Mouse (Mus musculus): ENCODE results near the gene Fam126b.
A peak's percentile ranks its signal among the peaks of the same experiment; 100 is the strongest.
"Not testable (repeated sequence)": the region's sequence is repeated elsewhere in the genome, so short reads cannot be mapped to it uniquely, and the experiment has no call there.

Gene Fam126b

DNA sequence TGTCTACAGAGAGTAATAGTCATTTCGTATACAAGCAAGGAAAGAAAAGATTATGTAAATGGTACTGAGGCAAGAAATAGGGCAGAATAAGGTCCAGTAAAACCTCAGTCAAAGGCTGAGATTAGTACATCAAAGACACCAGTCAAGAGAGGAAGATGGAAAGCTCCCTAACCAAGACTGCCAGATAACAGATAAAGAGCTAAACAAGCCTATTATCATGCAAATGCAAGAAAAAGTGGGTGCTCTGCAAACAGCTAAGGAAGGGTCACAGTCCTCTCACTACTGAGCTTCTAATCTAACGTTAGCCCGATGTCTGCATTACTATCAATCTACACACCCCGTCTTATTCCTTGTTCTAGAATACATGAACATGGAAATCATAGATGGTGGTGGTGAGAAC is 15.7 kb downstream of the Fam126b start:
- no peak for DNase-seq (ENCODE audit: low spot score in 2 of 2)

DNA sequence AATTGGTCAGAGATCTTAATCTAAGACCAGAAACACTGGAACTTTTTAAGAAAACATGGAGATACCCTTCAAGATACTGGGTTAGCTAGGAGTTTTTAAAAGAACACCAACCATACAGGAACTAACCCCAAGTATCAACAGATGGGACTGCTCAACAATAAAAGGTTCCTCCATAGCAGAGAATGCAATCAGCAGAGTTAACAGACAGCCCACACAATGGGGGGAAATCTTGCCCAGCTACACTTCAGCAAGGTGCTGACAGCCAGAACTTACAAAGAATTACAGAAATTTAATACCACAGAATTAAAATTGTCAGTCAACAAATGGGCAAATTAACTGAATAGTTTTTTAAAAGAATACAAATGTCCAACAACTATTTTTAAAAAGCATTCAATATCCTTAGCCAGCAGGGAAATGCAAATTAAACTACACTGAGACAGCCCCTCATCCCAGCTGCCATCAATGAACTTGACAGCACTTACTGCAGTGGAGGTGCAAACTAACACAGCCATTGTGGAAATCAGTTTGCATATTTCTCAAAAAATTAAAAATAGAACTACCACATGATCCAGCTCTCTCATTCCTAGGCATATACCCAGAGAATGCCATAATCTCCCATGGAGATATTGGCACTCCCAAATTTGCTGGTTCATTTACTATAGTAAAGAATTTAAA is 17.5 kb downstream of the Fam126b start:
- DNase-seq (ENCODE audit: low spot score in 2 of 2), result no peak

DNA sequence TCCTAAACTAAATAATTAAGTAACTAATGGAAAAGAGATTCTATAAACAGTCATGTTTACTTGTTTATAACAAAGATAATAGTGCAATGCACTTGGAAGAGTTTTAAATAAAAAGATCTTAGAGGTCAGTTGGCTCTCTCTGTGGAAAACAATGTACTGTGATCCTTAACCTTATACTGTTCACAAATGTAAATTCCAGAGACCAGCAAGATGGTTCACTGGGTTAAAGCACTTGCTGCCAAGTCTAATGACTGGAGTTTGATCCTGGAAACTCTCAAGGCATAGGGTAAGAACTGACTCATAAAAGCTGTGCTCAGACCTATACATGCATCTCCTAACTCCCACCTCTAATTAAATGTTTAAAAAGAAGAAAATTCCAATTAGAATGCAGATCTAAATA is 19.5 kb downstream of the Fam126b start:
- no peak for DNase-seq (ENCODE audit: low spot score in 2 of 2)

DNA sequence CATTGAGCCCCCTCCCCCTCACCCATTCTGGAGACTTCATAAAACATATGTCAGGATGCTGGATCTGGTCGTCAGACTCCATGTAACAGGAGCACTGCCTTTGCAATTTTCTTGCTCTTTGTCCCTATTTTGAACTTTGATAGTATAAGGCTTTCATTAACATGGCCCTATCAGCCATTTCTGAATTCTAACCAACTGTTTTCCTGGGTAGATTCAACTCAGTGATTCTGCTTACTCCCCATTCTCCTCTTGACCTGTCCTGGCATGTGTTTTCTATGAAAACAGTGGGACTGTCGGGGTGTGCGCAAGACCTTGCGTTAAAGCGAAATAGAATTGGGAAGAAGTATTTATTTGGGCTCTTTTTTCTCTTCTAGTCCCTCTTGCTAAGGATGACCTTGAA is 21.1 kb downstream of the Fam126b start:
- no peak for DNase-seq (ENCODE audit: low spot score in 2 of 2)

DNA sequence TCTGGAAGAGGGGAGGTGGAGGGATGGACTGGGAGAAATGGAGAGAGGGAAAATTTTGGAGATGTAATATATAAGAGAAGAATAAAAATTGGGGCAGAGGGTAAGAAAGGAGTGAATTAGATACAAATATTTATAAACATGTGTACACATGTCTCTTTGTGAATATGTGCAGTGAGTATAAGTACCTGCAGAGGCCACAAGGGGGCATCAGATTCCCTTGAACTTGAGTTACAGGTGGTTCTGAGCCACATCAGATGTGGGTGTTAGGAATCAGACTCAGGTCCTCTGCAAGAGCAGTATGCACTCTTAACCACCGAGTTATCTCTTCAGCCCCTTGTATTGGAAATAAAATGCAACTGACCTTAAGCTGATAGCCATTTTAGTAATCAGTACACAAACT is 23.7 kb downstream of the Fam126b start:
- DNase-seq (ENCODE audit: low spot score in 2 of 2), result peak; percentile 34 to 39

DNA sequence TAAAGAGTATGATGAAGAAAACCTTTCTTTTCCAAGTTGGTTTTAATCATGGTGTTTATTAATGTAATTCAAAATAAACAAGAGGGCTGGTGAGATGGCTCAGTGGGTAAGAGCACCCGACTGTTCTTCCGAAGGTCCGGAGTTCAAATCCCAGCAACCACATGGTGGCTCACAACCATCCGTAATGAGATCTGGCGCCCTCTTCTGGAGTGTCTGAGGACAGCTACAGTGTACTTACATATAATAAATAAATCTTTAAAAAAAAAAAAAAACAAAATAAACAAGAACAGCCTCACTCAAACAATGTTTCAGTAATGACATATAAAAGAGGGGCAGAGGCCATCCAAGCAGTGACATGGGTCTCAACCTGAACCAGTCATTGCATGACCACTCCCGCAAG is 25.8 kb downstream of the Fam126b start:
- not testable (repeated sequence) for DNase-seq (ENCODE audit: low spot score in 2 of 2)

DNA sequence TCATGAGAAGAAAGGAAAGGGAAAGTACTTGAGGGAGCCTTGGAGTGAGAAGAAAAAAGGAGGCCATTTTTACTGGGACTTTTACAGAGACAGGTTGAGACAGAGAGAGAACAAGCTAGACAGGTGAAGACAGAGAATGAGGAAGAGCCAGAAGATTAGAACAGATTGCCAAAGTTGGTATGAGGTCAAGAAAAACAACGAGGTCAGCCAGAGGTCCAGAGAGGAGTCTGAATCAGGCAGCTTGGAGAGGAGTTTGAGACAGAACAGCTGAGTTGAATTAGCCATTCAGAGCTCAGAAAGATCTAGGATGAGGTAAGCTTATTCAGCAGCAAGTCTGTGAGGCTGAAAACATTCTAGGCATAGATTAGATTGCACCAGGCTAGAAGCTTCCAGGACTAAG is 44.7 kb downstream of the Fam126b start:
- no peak for DNase-seq (ENCODE audit: low spot score in 2 of 2)

DNA sequence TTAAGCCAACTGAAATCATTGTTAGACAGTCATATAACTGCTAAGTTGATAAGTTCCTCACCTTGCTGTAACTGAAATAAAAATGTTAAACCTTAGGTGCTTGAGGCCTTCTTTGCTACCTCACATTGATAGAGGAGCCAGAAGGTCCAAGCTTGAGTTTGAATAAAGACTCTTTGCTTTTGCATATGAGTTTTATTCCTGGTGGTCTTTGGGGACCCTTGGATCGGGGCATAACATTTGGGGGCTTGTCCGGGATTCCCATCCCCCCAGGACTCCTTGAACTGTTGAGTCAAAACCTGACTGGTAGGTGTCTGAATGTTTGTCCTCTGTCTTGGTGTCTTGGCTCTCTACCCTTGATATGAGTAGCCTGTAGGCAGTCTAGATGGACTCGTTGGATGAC is 78.9 kb downstream of the Fam126b start:
- DNase-seq (ENCODE audit: low spot score in 2 of 2), result no peak

DNA sequence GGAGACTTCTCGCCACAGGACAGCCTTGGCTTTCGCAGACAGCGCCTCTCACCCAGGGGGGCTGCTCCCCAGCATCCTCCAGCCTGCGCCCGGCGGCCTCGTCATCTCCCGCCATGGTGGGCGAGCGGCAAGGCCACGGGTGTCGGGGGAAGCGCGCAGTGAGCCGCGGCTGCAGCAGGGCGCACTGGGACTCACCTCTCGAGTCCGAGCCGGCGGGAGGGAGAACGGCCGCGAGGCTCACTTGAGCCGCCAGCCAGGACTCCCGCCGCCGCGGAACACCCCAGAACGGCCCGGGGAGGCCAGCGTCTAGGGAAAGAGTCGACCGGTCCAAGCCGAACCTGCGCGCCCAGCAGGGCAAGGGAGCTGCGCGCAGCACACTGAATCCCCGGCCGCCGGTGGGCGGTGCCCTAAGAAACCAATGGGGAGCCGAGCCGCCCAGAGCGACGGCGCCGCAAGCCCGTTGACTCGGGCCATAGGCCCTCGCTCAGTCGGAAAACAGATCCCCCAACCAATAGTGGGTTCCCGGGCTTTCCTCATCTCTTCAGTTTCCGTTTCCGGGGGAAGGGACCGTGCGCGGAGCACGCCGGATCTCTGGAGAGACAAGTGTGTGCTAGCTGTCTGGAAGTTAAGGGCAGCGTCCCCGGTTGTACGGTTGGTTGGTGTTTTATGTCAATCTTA is 81.4 kb downstream of the Fam126b start, which contains the start of gene Orc2:
Gene Orc2, minus strand, starts transcription at position 533 of the 678 bp plus-strand sequence.
- DNase-seq (ENCODE audit: low spot score in 2 of 2), result peak; percentile 92

DNA sequence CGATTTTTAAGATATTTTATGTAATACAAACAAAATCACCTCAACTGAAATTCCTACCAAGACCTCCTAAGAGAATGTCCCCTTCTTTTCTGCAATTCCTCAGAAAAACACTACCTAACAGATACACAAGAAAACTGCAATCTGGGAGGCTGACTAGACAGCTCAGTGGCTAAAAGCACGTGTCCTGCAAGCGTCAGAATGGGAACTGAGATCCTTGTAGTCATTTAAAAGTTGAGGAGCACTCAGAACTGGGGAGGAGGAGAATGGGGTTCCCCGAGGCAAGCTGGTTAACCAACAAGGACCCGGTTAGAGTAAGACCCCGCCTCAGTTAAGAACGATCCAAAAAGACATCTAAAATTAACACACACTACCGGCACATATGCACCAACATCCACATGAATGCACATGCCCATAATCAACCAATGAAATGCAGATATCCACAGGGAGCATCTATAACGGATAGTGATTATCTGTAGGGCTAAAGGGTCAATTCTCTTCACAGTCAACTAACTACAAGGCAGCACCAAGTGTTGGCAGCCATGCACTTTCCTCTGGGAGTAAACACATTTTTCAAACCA is 82.2 kb downstream of the Fam126b start:
- DNase-seq (ENCODE audit: low spot score in 2 of 2), result no peak

DNA sequence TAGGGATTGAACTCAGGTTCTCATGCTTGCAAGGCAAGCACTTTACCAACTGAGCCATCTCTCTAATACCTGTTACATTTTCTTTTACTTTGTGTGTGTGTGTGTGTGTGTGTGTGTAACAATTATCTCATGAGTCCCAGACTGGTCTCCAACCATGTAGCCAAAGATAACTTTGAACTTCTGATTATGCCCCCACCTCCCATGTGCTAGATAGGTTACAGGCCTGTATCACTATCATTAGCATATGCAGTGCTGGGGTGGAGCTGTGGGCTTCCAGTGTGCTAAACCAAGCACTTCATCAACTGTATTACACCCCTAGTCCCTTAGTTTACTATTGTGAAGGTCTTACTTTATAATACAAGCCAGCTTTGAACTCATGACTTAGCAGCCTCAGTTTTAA is 83.0 kb downstream of the Fam126b start:
- DNase-seq (ENCODE audit: low spot score in 2 of 2), result no peak

DNA sequence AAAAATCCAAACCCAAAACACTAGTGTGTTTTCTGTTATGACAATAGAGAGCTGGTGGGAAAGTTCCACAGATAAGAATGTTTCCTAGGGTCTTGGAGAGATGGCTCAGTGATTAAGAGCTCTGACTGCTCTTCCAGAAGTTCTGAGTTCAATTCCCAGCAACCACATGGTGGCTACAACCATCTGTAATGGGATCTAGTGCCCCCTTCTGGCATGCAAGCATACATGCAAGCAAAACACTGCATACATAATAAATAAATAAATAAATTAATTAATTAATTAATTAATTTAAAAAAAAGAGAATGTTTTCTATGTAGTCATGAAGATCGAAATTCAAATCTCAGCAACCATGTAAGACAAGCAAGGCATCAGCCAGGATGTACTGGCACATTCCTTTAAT is 87.4 kb downstream of the Fam126b start:
- DNase-seq (ENCODE audit: low spot score in 2 of 2), result no peak

DNA sequence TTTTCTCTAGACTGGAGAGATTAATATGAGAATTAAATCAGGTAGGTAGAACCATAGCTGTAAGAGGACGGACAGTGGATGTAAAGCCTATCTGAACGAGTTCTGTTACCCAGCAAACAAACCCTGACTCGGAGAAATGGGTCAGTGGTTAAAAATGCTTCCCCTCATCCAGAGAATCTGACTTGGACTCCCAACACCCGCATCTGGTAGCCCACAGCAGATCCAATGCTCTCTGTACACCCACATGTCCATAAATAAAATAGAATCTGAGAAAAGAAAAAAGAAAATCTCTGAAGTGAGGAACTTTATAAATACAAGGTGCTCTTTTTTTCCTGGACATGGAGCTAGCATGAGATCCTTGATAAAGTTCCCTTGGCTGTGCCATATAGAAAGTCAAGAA is 88.4 kb downstream of the Fam126b start:
- no peak for DNase-seq (ENCODE audit: low spot score in 2 of 2)

DNA sequence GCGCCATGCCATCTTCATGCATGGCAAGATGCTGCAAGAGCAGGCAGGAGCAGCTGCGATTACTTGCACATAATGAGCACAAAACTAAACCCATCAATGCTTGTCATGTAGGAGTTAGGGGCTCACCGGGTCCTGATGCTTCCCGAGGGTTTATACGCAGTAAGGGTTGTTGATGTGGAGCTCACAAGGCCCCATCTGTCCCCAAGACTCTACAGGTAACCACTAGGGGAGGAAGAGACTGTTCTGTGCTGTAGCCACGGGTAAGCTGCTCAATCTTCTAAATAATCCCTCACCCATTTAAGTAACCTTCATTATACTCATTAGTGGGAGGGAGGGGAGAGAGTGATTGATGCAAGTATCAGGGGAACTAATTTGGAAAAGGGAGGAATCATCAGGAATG is 90.5 kb downstream of the Fam126b start:
- DNase-seq (ENCODE audit: low spot score in 2 of 2), result no peak

DNA sequence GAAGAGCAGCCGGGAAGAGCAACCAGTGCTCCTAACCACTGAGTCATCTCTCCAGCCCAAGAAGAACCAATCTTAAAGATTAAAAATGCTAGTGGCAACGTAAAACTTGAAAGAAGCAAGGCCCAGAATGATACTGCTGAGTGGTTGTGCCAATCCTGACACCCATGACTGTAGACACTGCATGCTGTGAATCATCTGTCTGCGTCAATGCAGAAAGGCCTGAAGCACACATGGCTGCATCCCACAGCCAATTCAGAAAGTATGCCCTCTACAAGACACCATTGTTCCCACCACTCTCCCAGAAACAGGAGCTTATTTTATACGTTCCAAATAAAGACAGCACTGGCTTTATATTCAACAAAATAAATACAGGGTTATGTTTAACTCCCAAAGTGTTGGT is 103.5 kb downstream of the Fam126b start:
- no peak for DNase-seq (ENCODE audit: low spot score in 2 of 2)

DNA sequence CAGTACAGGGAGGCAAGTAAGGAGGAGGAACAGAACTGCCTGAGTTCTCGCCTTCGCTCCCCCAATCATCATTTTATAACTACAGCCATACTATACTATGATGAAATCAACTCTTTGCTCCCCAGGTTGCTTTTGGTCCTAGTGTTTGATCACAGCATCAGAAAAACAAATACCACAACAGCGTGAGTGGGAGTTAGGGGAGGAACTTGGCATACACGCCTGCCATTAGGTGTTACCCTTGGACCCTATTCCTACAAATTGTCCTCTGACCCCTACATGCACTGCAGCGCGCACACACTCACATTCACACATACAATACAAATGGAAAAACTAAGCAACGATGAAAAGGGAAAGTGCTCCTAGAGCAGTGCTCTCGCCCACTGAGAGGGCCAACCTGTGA is 110.5 kb downstream of the Fam126b start:
- no peak for DNase-seq (ENCODE audit: low spot score in 2 of 2)
